Mouse (Mus musculus) c-Kit-positive CD71-positive TER-119-positive erythroid progenitor cells, embryonic 14.5 days (primary cell): ENCODE measurements at regions not wholly inside any gene's neighbourhood (a gene's known extent, or its start where the extent isn't known, plus 50 kb on each side); places are given as distances from the start of the nearest gene placed in this dataset.

Experiments used
- DNase-seq: peaks from one replicate; pipeline ENCODE4 v3.0.0-alpha.2; 2013; ENCODE audit warnings: low spot score

DNA sequence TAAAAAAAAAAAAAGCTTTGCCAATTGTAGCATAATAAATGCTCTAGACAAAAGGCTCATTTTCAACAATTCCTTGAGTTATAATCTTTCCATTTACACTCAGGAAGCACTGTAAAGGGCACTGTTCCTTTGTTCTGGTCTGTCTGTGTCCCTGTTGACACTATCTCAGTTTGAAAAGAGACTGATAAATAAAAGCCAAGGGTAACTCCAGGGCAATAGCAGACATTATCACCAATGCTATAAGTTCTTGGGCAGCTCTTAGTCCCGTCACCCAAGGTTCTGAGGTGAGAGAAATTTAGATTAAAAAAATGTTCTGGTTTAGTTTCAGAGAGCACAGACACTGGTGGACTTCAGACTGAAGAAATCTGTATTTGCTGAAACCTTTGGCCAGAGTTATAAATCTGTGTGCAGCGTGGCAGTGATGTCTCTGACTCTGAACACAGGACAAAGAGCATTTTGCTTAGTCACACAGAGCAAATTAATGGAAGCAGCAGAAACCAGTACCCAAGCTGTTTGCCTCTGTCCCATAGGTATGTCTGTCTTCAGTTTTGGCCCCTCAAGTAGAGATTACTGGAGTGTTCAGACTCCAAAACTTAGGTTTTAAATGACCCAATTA is 57.6 kb upstream of the Apob start:
- no peak for DNase-seq

DNA sequence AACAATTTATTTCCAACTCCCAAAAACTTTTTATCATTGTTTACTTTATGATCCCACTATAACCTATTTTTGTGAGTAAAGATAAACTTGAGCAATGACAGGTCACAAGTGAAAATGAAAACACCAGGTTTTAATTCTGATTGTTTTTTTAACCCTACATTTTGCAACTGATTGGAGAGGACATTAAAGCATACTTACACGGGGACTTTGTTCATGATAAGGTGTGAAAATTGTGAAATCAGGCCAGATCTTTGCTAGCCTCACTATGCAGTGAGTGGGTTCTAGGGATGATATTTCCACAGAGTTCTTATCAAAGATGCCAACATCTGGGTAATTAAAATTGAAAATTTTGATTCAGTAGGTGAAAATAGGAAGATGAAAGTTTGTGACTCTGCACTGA is 56.6 kb upstream of the Apob start:
- no peak for DNase-seq
